Mouse (Mus musculus): ENCODE measurements around the gene Igdcc3. TPM values are rescaled to one million over a fixed set of nuclear protein-coding genes. Genes with fewer than 3 reads are reported as not detected.

The Igdcc3 gene
- polyA plus RNA-seq, 1 experiment from 2014 or later: 0.12 TPM

DNA sequence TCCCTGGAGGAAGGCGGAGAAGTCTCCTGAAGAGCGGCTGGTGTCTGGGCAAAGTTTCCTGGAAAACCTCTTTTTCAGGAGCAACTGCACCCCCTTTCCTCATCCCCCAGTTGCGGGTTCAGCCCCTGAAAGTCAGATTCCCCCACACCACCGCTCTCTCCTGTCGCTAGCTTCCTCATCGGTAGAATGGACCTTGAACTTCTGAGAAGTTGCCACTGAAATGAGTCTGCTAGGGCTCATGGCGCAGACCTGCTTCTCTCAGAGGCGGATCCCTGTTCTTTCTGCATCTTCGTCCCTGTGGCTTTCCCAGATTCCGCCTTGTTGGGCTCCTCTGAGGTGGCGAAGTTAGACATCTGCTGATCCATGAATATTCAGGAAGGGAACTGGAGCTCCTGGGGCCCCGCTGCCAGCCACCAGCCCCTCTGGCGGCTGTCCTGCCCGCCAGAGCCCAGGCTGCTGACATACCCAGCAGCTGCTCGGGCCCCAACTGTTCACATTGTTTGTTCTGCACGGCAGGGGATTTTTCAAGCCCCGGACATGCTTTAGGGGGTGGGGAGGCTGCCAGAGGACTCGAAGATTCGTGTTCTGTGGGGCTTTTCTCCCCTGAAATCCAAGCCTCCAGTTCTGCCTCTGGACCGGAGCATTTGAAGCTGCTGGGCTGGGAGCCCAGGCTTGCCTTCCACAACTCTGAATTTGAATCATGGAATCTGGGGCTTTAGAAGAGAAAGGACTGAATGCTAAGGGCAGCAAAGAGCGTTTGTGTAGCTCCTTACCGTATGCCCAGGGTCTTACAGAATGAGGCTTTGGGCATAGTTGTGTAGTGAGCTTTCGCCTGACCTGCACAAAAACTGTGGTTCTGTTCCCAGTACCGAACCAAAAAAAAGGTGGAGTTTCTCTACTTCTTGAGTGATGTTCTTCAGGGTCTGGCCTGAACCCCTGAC is 31.6 kb upstream of the Igdcc3 start:
- peak; percentile 80 for ATAC-seq
- Histone ChIP-seq H3K9me3 (ENCODE audit: control insufficient read depth, low read length) (no peaks in the 10 kb centered on the region), H3K27ac (ENCODE audit: low read length) (peak overlapping the region; percentile 86), H3K9ac (ENCODE audit: low read depth, low read length) (peak overlapping the region; percentile 37), H3K27me3 (replicated peaks; ENCODE audit: control insufficient read depth, insufficient read depth, low read length) (no peaks in the 10 kb centered on the region), H3K4me1 (ENCODE audit: control insufficient read depth, insufficient read depth, low read length) (peaks cover 30% of the 10 kb centered on the region), H3K36me3 (ENCODE audit: control insufficient read depth, insufficient read depth, low read length) (no peaks in the 10 kb centered on the region), H3K4me2 (ENCODE audit: low read depth, low read length) (peak overlapping the region; percentile 44), H3K4me3 (ENCODE audit: low read length) (peak overlapping the region; percentile 2)
- WGBS: 16% methylated on average over 24 of the region's 24 CpGs

DNA sequence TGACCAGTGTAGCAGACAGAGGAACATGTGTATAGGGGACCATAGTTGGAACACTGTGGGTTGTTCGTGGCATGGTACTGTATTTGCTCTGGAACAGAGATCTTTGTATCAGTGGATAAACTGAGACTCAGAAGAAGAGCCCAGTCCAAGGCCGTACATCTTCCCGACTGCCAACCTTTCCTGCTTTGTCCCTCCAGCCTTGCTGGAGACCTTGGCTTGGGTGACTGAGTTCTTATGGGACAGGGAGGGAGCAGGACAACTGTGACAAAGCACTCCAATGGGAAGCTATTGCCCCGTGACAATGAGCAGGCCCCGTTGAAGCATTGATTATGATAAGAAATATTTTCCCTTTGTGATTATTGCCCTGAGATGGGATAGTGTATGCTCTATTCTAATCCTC is 29.3 kb upstream of the Igdcc3 start:
- Histone ChIP-seq H3K9ac (ENCODE audit: low read depth, low read length) (no peak overlapping the region), H3K4me1 (ENCODE audit: control insufficient read depth, insufficient read depth, low read length) (peaks cover 25% of the 10 kb centered on the region), H3K27ac (ENCODE audit: low read length) (no peak overlapping the region), H3K4me2 (ENCODE audit: low read depth, low read length) (no peak overlapping the region), H3K9me3 (ENCODE audit: control insufficient read depth, low read length) (no peaks in the 10 kb centered on the region), H3K4me3 (ENCODE audit: low read length) (no peak overlapping the region), H3K27me3 (replicated peaks; ENCODE audit: control insufficient read depth, insufficient read depth, low read length) (no peaks in the 10 kb centered on the region), H3K36me3 (ENCODE audit: control insufficient read depth, insufficient read depth, low read length) (no peaks in the 10 kb centered on the region)
- WGBS: 83% methylated on average over 5 of the region's 5 CpGs
- no peak for ATAC-seq

DNA sequence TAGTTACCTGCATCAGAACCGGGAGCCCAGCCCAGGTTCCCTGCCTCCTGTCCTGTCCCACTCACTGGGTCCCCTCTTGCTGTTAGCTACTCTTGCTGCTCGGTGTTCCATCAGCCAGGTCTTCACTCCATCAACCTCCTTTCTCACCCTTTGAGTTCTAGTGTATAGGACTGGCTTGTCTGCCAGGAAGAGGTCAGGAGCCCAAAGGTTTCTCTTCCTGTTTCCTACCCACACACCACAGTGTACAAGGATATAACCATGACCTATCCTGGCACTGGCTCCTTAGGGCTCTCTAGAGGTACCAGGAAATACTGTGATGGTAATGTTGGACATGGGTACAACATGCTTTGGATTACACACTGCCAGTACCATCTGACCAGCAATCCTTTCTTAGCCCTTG is 27.3 kb upstream of the Igdcc3 start:
- no peak for ATAC-seq
- peaks cover 11% of the 10 kb centered on the region for H3K4me1 ChIP-seq (ENCODE audit: control insufficient read depth, insufficient read depth, low read length)
- no peak overlapping the region for H3K27ac ChIP-seq (ENCODE audit: low read length)
- H3K4me3 ChIP-seq (ENCODE audit: low read length): no peak overlapping the region
- H3K9me3 ChIP-seq (ENCODE audit: control insufficient read depth, low read length): no peaks in the 10 kb centered on the region
- H3K27me3 ChIP-seq (replicated peaks; ENCODE audit: control insufficient read depth, insufficient read depth, low read length): no peaks in the 10 kb centered on the region
- H3K4me2 ChIP-seq (ENCODE audit: low read depth, low read length): no peak overlapping the region
- H3K9ac ChIP-seq (ENCODE audit: low read depth, low read length): no peak overlapping the region
- WGBS: 95% methylated on average over 2 of the region's 2 CpGs
- H3K36me3 ChIP-seq (ENCODE audit: control insufficient read depth, insufficient read depth, low read length): no peaks in the 10 kb centered on the region

DNA sequence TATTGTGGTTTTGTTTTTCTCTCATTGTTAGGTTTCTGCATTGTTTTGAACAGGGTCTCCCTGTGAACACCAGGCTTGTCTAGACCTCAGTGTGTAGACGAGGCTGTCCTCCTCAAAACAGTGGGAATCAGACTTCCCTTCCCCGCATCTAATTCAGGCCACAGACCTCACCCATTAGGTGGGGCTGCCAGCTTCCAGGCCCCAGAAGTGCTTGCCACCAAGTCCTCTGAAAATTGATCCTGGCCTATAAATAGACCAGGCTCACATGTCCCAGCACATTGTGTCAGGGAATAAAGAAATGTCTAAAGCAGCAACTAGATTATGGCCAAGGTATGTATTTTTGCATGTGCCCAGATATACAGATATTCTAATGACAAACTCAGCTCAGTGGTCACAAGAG is 25.1 kb upstream of the Igdcc3 start:
- WGBS: 69% methylated on average over 2 of the region's 2 CpGs
- no peak overlapping the region for H3K9ac ChIP-seq (ENCODE audit: low read depth, low read length)
- no peak overlapping the region for H3K4me2 ChIP-seq (ENCODE audit: low read depth, low read length)
- H3K27ac ChIP-seq (ENCODE audit: low read length): no peak overlapping the region
- H3K4me1 ChIP-seq (ENCODE audit: control insufficient read depth, insufficient read depth, low read length): no peaks in the 10 kb centered on the region
- no peaks in the 10 kb centered on the region for H3K36me3 ChIP-seq (ENCODE audit: control insufficient read depth, insufficient read depth, low read length)
- ATAC-seq: no peak
- H3K4me3 ChIP-seq (ENCODE audit: low read length): no peak overlapping the region
- no peaks in the 10 kb centered on the region for H3K9me3 ChIP-seq (ENCODE audit: control insufficient read depth, low read length)
- H3K27me3 ChIP-seq (replicated peaks; ENCODE audit: control insufficient read depth, insufficient read depth, low read length): no peaks in the 10 kb centered on the region

DNA sequence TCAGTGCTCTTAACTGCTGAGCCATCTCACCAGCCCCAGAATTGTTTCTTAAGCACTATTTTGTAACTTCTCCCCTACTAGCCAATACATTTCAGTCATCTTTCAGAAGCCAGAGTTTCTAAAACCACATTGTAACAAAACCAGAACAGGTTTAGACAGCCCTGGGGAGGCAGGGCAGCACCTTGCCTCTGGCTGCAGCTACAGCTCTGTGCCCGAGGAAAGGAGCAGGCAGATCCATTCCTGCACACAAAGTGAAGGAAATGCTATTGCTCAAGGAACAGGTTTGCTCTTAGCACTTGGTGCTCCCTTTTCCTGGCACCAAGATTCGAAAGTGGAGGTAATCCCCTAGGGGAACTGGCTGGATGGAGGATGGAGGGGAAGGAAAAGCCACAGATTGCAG is 23.5 kb upstream of the Igdcc3 start:
- Histone ChIP-seq H3K9me3 (ENCODE audit: control insufficient read depth, low read length) (no peaks in the 10 kb centered on the region), H3K4me1 (ENCODE audit: control insufficient read depth, insufficient read depth, low read length) (no peaks in the 10 kb centered on the region), H3K4me2 (ENCODE audit: low read depth, low read length) (no peak overlapping the region), H3K36me3 (ENCODE audit: control insufficient read depth, insufficient read depth, low read length) (no peaks in the 10 kb centered on the region), H3K27me3 (replicated peaks; ENCODE audit: control insufficient read depth, insufficient read depth, low read length) (no peaks in the 10 kb centered on the region), H3K4me3 (ENCODE audit: low read length) (no peak overlapping the region), H3K9ac (ENCODE audit: low read depth, low read length) (no peak overlapping the region), H3K27ac (ENCODE audit: low read length) (no peak overlapping the region)
- WGBS: 69% methylated on average over 2 of the region's 2 CpGs
- no peak for ATAC-seq

DNA sequence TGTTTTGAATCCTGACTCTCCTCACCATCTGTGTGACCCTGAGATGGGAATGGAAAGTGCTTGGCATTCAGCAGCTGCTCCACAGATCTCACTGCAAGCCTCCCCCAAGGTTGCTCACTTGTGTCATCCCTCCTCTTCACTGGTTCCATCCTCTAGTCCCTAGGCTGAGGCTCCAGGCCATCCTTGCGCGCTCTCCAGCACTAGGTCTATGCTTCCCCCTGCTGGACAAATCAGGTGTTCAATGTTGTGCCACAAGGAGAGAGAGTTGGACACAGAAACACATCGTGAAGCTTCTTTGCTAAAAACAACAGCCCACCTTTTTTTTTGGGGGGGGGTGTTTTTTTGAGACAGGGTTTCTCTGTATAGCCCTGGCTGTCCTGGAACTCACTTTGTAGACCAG is 20.1 kb upstream of the Igdcc3 start:
- peak; percentile 67 for ATAC-seq
- H3K27ac ChIP-seq (ENCODE audit: low read length): no peak overlapping the region
- 9% methylated on average over 3 of the region's 3 CpGs for WGBS
- H3K9me3 ChIP-seq (ENCODE audit: control insufficient read depth, low read length): no peaks in the 10 kb centered on the region
- no peak overlapping the region for H3K4me3 ChIP-seq (ENCODE audit: low read length)
- H3K4me1 ChIP-seq (ENCODE audit: control insufficient read depth, insufficient read depth, low read length): peaks cover 4% of the 10 kb centered on the region; the same call in 1 of the 2 replicates
- no peak overlapping the region for H3K4me2 ChIP-seq (ENCODE audit: low read depth, low read length)
- 0 out of 2 replicates have a peak, but pooled peaks cover 3% of the 10 kb centered on the region for H3K36me3 ChIP-seq (ENCODE audit: control insufficient read depth, insufficient read depth, low read length)
- H3K9ac ChIP-seq (ENCODE audit: low read depth, low read length): no peak overlapping the region
- H3K27me3 ChIP-seq (replicated peaks; ENCODE audit: control insufficient read depth, insufficient read depth, low read length): no peaks in the 10 kb centered on the region

DNA sequence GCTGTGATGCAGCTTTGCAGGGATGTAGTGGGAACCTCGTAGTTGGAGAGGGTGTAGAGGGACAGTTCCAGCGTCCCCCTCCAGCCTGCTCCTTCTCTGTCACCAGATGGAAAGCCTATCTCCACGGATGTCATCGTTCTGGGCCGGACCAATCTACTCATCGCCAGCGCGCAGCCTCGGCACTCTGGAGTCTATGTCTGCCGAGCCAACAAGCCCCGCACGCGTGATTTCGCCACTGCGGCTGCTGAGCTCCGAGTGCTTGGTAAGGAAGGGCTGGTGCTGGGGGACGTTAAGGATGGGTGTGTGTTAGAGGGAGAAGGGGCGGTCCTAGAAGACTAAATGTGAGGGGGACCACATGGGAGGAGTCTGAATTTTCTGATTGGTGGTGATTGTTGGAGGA is 18.4 kb upstream of the Igdcc3 start:
- no peaks in the 10 kb centered on the region for H3K9me3 ChIP-seq (ENCODE audit: control insufficient read depth, low read length)
- peaks cover 4% of the 10 kb centered on the region; the same call in 1 of the 2 replicates for H3K4me1 ChIP-seq (ENCODE audit: control insufficient read depth, insufficient read depth, low read length)
- peaks cover 9% of the 10 kb centered on the region; the same call in 1 of the 2 replicates for H3K36me3 ChIP-seq (ENCODE audit: control insufficient read depth, insufficient read depth, low read length)
- H3K9ac ChIP-seq (ENCODE audit: low read depth, low read length): no peak overlapping the region
- no peak overlapping the region for H3K4me3 ChIP-seq (ENCODE audit: low read length)
- H3K27me3 ChIP-seq (replicated peaks; ENCODE audit: control insufficient read depth, insufficient read depth, low read length): no peaks in the 10 kb centered on the region
- 50% methylated on average over 18 of the region's 18 CpGs for WGBS
- no peak overlapping the region for H3K4me2 ChIP-seq (ENCODE audit: low read depth, low read length)
- no peak for ATAC-seq
- no peak overlapping the region for H3K27ac ChIP-seq (ENCODE audit: low read length)

DNA sequence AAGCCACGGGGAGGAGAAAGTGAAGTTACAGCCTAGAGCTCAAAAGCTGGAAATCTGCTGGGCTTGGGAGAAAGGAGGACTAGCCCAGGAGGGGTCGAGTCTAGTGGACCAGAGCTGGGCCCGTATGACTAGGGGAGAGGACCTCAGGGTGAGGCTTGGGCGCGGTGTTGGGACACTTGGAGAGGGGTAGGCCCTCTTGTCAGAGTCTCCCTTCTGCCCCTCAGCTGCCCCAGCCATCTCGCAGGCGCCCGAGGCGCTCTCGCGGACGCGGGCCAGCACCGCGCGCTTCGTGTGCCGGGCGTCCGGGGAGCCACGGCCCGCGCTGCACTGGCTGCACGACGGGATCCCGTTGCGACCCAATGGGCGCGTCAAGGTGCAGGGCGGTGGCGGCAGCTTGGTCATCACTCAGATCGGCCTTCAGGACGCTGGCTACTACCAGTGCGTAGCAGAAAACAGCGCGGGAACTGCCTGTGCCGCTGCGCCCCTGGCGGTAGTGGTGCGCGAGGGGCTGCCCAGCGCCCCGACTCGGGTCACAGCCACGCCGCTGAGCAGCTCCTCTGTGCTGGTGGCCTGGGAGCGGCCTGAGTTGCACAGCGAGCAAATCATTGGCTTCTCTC is 17.3 kb upstream of the Igdcc3 start:
- H3K9me3 ChIP-seq (ENCODE audit: control insufficient read depth, low read length): no peaks in the 10 kb centered on the region
- H3K4me1 ChIP-seq (ENCODE audit: control insufficient read depth, insufficient read depth, low read length): peaks cover 4% of the 10 kb centered on the region; the same call in 1 of the 2 replicates
- H3K36me3 ChIP-seq (ENCODE audit: control insufficient read depth, insufficient read depth, low read length): peaks cover 9% of the 10 kb centered on the region; the same call in 1 of the 2 replicates
- peak; percentile 47; the same call in 1 of the 2 replicates for ATAC-seq
- no peaks in the 10 kb centered on the region for H3K27me3 ChIP-seq (replicated peaks; ENCODE audit: control insufficient read depth, insufficient read depth, low read length)
- WGBS: 12% methylated on average over 48 of the region's 48 CpGs
- H3K27ac ChIP-seq (ENCODE audit: low read length): no peak overlapping the region
- H3K9ac ChIP-seq (ENCODE audit: low read depth, low read length): peak overlapping the region; percentile 50
- H3K4me3 ChIP-seq (ENCODE audit: low read length): peak overlapping the region; percentile 39
- peak overlapping the region; percentile 72 for H3K4me2 ChIP-seq (ENCODE audit: low read depth, low read length)

DNA sequence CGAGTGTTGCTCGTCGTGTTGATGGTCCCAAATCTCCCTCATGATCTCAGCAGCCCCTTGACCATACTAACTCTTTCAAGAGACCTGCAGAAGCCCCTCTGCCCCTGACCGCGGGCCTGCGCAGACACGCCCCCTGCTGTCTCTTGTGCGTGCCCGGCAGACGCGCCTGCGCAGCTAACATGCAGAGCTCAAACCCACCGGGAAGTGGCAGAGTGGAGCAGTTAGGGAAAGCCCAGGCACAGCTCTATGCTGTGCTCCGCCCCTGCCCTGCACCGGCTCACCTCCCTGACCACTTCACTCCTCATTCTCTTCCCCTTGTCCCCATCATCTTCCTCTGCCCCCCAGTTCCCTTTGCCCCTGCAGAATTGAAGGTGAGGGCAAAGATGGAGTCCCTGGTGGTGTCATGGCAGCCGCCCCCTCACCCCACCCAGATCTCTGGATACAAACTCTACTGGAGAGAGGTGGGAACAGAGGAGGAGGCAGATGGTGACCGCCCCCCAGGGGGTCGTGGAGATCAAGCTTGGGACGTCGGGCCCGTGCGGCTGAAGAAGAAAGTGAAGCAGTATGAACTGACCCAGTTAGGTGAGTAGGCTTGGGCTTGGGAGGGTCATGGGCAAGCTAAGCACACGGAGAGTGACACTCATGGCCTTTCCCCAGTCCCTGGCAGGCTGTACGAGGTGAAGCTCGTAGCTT is 12.7 kb upstream of the Igdcc3 start:
- no peaks in the 10 kb centered on the region for H3K27me3 ChIP-seq (replicated peaks; ENCODE audit: control insufficient read depth, insufficient read depth, low read length)
- WGBS: 25% methylated on average over 25 of the region's 25 CpGs
- H3K9ac ChIP-seq (ENCODE audit: low read depth, low read length): no peak overlapping the region

More for the DNA sequence above, 12.7 kb upstream of the Igdcc3 start:
- H3K36me3 ChIP-seq (ENCODE audit: control insufficient read depth, insufficient read depth, low read length): peaks cover 9% of the 10 kb centered on the region; the same call in 1 of the 2 replicates
- H3K27ac ChIP-seq (ENCODE audit: low read length): no peak overlapping the region
- H3K4me1 ChIP-seq (ENCODE audit: control insufficient read depth, insufficient read depth, low read length): peaks cover 4% of the 10 kb centered on the region; the same call in 1 of the 2 replicates
- ATAC-seq: no peak
- no peak overlapping the region for H3K4me2 ChIP-seq (ENCODE audit: low read depth, low read length)
- H3K9me3 ChIP-seq (ENCODE audit: control insufficient read depth, low read length): no peaks in the 10 kb centered on the region
- no peak overlapping the region for H3K4me3 ChIP-seq (ENCODE audit: low read length)

Measured in intestine, embryonic 16.5 days (tissue).